ENCODE assay signal across 9 mouse cellular contexts in genomic region chr9:20976961-20977689, GRCm38 (mm10). TPM values are rescaled to one million over a fixed set of nuclear protein-coding genes. Genes with fewer than 3 reads are reported as not detected.
A peak's percentile ranks its signal among the peaks of the same experiment; 100 is the strongest.
DNase-seq lines count a peak whose midpoint lies in the region; ATAC-seq and TF ChIP-seq lines count a peak whose summit lies in the region.
"Had no signal": no experiment of that assay in that cellular context is flagged by ENCODE, and none has a peak within 500 bp of the region (broad histone marks: within the 10 kb centered on the region; RNA-seq: fewer than 3 reads in every experiment).

No protein-coding gene starts in this region.

- ATAC-seq in kidney, embryonic 16.5 days (ENCODE audit: low FRiP score, low TSS enrichment): no peak
- ATAC-seq in intestine, postnatal 0 days: peak; percentile 5; the same call in 1 of the 2 replicates
- no peak for ATAC-seq in neural tube, embryonic 12.5 days (ENCODE audit: low FRiP score, low read depth)

- peaks cover 40% of the 10 kb centered on the region for H3K4me1 ChIP-seq in kidney, embryonic 16.5 days (ENCODE audit: insufficient read depth, low read length)
- peaks cover 9% of the 10 kb centered on the region; the same call in 1 of the 2 replicates for H3K4me1 ChIP-seq in intestine, postnatal 0 days (replicated peaks; ENCODE audit: control insufficient read depth, insufficient read depth, low read length)
- peaks cover 22% of the 10 kb centered on the region for H3K4me1 ChIP-seq in neural tube, embryonic 12.5 days

- peak overlapping the region; percentile 76; the same call in 1 of the 2 replicates for H3K9ac ChIP-seq in kidney, embryonic 16.5 days (replicated peaks; ENCODE audit: low read length)
- H3K9ac ChIP-seq in intestine, postnatal 0 days (ENCODE audit: low read depth, low read length): no peak overlapping the region; the same call in 1 of the 2 replicates
- peak overlapping the region; percentile 72 for H3K9ac ChIP-seq in neural tube, embryonic 12.5 days

- H3K4me2 ChIP-seq in kidney, embryonic 16.5 days (replicated peaks; ENCODE audit: low read depth, low read length): peak overlapping the region; percentile 63
- H3K4me2 ChIP-seq in intestine, postnatal 0 days (replicated peaks; ENCODE audit: low read depth): peak overlapping the region; percentile 97
- peak overlapping the region; percentile 83 for H3K4me2 ChIP-seq in neural tube, embryonic 12.5 days (replicated peaks)

- H3K27me3 ChIP-seq in kidney, embryonic 16.5 days (ENCODE audit: insufficient read depth, low read length): no peaks in the 10 kb centered on the region
- no peaks in the 10 kb centered on the region for H3K27me3 ChIP-seq in intestine, postnatal 0 days (replicated peaks; ENCODE audit: control insufficient read depth, insufficient read depth, low read length)
- peaks cover 5% of the 10 kb centered on the region; the same call in 1 of the 2 replicates for H3K27me3 ChIP-seq in neural tube, embryonic 12.5 days (replicated peaks)

- intact Hi-C loops in left cerebral cortex, postnatal 4 days (cut with DNase I): no loop called here

- peak overlapping the region; percentile 88 for H3K27ac ChIP-seq in kidney, embryonic 16.5 days (ENCODE audit: low read length)
- H3K27ac ChIP-seq in intestine, postnatal 0 days (ENCODE audit: low read depth, low read length): no peak overlapping the region
- no peak overlapping the region for H3K27ac ChIP-seq in neural tube, embryonic 12.5 days

- peak overlapping the region; percentile 63 for H3K4me3 ChIP-seq in kidney, embryonic 16.5 days (ENCODE audit: low read length)
- H3K4me3 ChIP-seq in intestine, postnatal 0 days (ENCODE audit: low read depth, low read length): peak overlapping the region; percentile 86
- peak overlapping the region; percentile 78 for H3K4me3 ChIP-seq in neural tube, embryonic 12.5 days

- DNase-seq in kidney, adult 9 months: no peak
- DNase-seq in embryo, embryonic 10.5 days (ENCODE audit: low spot score): peak; percentile 66
- no peak for DNase-seq in cerebellum, adult 9-11 months
- DNase-seq in thymus, postnatal 36 days: no peak
- no peak for DNase-seq in left cerebral cortex, postnatal 4 days

- TF ChIP-seq CTCF in intestine, postnatal 0 days (IDR thresholded peaks at IDR 0.05; ENCODE audit: low read depth): peak; percentile 37

- WGBS in kidney, embryonic 16.5 days: under 1% methylated on average over 4 of the region's 4 CpGs
- 5% methylated on average over 4 of the region's 4 CpGs for WGBS in intestine, postnatal 0 days
- WGBS in neural tube, embryonic 12.5 days: 3% methylated on average over 4 of the region's 4 CpGs

- H3K9me3 ChIP-seq in kidney, embryonic 16.5 days (ENCODE audit: low read length): no peaks in the 10 kb centered on the region
- no peaks in the 10 kb centered on the region for H3K9me3 ChIP-seq in intestine, postnatal 0 days (ENCODE audit: control insufficient read depth)
- H3K9me3 ChIP-seq in neural tube, embryonic 12.5 days: no peaks in the 10 kb centered on the region

- no peaks in the 10 kb centered on the region for H3K36me3 ChIP-seq in kidney, embryonic 16.5 days (ENCODE audit: insufficient read depth, low read length)
- no peaks in the 10 kb centered on the region for H3K36me3 ChIP-seq in intestine, postnatal 0 days (ENCODE audit: control insufficient read depth, insufficient read depth)
- no peaks in the 10 kb centered on the region for H3K36me3 ChIP-seq in neural tube, embryonic 12.5 days

RNA-seq across cellular contexts. Expression of gene S1pr2, which starts 0.5 kb away (rescaled TPM):
- polyA plus RNA-seq in kidney, embryonic 16.5 days (2015; fragmentation: Nextera tagmentation; extraction: Ambion mirVana): 35.1 and 37.7 TPM in 2 replicates
- polyA plus RNA-seq in intestine, postnatal 0 days (2015; fragmentation: Nextera tagmentation; extraction: Ambion mirVana): 9.5 and 11.4 TPM in 2 replicates
- polyA plus RNA-seq in neural tube, embryonic 12.5 days (2016; fragmentation: Nextera tagmentation; extraction: Ambion mirVana): 17.7 and 19.5 TPM in 2 replicates
- total RNA-seq in left cerebral cortex, postnatal 4 days (2021): 1 to 10 TPM; 4.5 to 5.5 TPM

RNA-seq across cellular contexts. Expression of gene Dnmt1, which starts 17.4 kb away (rescaled TPM):
- 107 and 110 TPM in 2 replicates for polyA plus RNA-seq in kidney, embryonic 16.5 days (2015; fragmentation: Nextera tagmentation; extraction: Ambion mirVana)
- 18.5 and 19.2 TPM in 2 replicates for polyA plus RNA-seq in intestine, postnatal 0 days (2015; fragmentation: Nextera tagmentation; extraction: Ambion mirVana)
- polyA plus RNA-seq in neural tube, embryonic 12.5 days (2016; fragmentation: Nextera tagmentation; extraction: Ambion mirVana): 89.4 and 92.4 TPM in 2 replicates
- total RNA-seq in left cerebral cortex, postnatal 4 days (2021): 10 to 100 TPM; 86.1 to 88.5 TPM

RNA-seq across cellular contexts. Expression of gene Mrpl4, which starts 25.4 kb away (rescaled TPM):
- polyA plus RNA-seq in kidney, embryonic 16.5 days (2015; fragmentation: Nextera tagmentation; extraction: Ambion mirVana): 161 and 169 TPM in 2 replicates
- 107 and 113 TPM in 2 replicates for polyA plus RNA-seq in intestine, postnatal 0 days (2015; fragmentation: Nextera tagmentation; extraction: Ambion mirVana)
- polyA plus RNA-seq in neural tube, embryonic 12.5 days (2016; fragmentation: Nextera tagmentation; extraction: Ambion mirVana): 116 and 121 TPM in 2 replicates
- total RNA-seq in left cerebral cortex, postnatal 4 days (2021): 10 to 100 TPM; 45.2 to 49.3 TPM

RNA-seq across cellular contexts. Expression of gene Icam1, which starts 38.7 kb away (rescaled TPM):
- polyA plus RNA-seq in kidney, embryonic 16.5 days (2015; fragmentation: Nextera tagmentation; extraction: Ambion mirVana): 14.2 and 18.0 TPM in 2 replicates
- polyA plus RNA-seq in intestine, postnatal 0 days (2015; fragmentation: Nextera tagmentation; extraction: Ambion mirVana): 10.2 and 11.8 TPM in 2 replicates
- polyA plus RNA-seq in neural tube, embryonic 12.5 days (2016; fragmentation: Nextera tagmentation; extraction: Ambion mirVana): 5.0 and 5.8 TPM in 2 replicates
- total RNA-seq in left cerebral cortex, postnatal 4 days (2021): 1 to 10 TPM; 2.5 to 2.8 TPM

RNA-seq across cellular contexts. Expression of gene Icam4, which starts 52.0 kb away (rescaled TPM):
- 0.84 and 0.91 TPM in 2 replicates for polyA plus RNA-seq in kidney, embryonic 16.5 days (2015; fragmentation: Nextera tagmentation; extraction: Ambion mirVana)
- 0.12 and 0.20 TPM in 2 replicates for polyA plus RNA-seq in intestine, postnatal 0 days (2015; fragmentation: Nextera tagmentation; extraction: Ambion mirVana)
- polyA plus RNA-seq in neural tube, embryonic 12.5 days (2016; fragmentation: Nextera tagmentation; extraction: Ambion mirVana): 1.6 and 2.1 TPM in 2 replicates
- not detected for total RNA-seq in left cerebral cortex, postnatal 4 days (2021)
- total RNA-seq: neutrophil, adult 5-6 weeks had no signal
